Mouse (Mus musculus): ENCODE measurements around the gene Megf8.

DNA sequence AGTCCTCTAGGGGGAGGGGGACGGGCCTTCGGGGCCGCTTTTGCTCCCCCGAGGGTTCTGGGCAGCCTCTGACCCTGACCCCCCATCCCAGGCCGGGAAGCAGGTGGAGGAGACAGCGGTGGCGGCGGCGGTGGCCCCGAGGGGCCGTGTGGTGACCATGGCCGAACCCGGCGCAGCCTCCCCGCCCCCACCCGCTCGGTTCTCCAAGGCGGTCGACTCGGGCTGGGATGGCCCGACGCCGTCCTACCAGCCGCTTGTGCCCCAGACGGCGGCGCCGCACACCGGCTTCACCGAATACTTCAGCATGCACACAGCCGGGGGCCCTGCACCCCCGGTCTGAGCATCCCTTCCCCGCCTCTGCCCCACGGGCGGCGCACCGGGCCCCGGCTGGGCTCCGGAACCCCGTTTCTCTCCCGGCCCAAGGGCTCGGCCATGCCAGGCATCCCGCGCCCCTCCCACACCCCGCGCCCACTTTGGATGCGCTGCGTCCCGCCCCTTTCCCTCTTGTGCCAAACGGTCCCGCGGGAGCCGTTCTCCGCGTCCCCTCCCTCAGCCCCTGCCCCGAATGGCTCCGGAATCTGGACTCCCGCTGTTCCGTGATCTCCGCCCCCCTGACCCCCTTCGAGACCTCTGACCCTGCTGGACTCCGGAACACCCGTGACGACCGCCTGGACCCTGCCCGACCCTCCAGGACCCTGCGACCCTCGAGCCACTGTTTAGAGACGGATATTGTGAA is 1.5 kb upstream of the Megf8 start:
- TF ChIP-seq POLR2A (IDR thresholded peaks at IDR 0.05; ENCODE audit: low read depth, low read length) (no peak), CTCF (IDR thresholded peaks at IDR 0.05; ENCODE audit: borderline replicate concordance, insufficient read depth, low read length) (no peak)
